Mouse (Mus musculus): ENCODE data around the gene Srrm3.

GRCm38 (mm10) chr5:135909646-135910045, 103.0 kb downstream of the Srrm3 start:
- no peak for TF ChIP-seq CTCF (IDR thresholded peaks at IDR 0.05; ENCODE audit: low read depth)
- no peak for TF ChIP-seq EP300 (IDR thresholded peaks at IDR 0.05; ENCODE audit: low read depth)
